Mouse (Mus musculus) T-helper 1 cell (primary cell): ENCODE measurements at regions not wholly inside any gene's neighbourhood (a gene's known extent, or its start where the extent isn't known, plus 50 kb on each side); places are given as distances from the start of the nearest gene placed in this dataset.

Source experiments
- in situ Hi-C: fragments of 300-600 bp; cut with MboI, MseI; formaldehyde crosslinking; loops from one replicate; pipeline ENCODE4 v1.15.1; 2025; ENCODE audit warnings: high pct_unique_total_duplicates

DNA sequence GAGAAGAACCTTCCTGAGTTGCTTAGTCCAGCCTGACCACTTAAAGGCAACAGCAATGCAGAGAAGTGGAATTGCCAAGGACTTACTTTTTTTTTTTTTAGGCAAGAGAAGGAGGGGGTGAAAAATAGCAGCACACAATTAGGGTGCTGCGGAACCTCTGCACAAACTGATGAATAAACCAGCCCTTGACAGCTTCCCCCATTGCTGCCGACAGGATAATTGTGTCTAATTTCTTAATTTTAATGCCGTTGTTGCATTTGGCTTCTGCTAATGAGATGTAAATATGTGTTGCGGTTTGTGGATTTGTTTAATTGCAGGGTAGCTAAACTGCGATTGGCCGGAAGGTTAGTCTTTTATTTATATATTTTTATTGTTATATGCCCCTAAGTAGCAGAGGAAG is 157.5 kb upstream of the B3gat1 start:
- in situ Hi-C loops: no loop called here

DNA sequence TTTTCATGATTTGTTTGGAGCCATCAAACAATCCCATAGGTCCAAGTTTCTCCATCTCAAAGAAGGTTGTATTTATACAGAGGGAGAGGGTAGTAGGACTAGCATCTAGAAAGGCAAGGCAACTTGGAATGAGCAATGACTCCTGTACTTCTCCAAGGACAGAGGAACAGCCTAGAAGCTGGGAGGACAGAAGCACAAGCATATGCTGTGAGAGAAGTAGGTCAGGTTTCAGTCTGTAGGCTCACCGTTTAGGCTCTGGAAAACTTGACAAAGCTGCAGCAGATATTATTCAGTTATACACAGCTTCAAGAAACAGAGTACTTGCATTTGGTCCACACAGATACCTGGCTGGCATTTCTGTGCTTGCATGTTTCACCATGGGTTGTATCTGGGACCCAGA is 131.5 kb upstream of the B3gat1 start:
- in situ Hi-C loops: no loop called here

DNA sequence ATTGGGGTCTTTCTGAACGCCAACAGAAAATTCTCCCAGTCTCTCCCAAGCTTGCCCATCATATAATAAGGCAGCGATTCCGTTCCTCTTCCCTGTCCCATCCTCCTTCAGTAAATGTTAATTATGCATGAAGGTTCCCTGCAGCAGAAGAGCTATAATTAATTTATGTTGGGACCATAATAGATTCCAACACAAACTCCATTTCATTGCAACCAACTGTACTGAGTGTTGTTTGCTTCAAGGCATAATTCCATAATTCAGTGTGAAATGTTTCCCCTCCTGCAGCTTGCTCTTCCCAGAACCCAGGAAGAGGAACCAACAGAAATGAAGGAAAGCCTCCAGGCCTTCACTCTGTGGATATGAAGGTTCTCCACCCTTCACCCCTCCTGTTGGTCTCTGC is 129.0 kb upstream of the B3gat1 start:
- in situ Hi-C loops: no loop called here

GRCm38 (mm10) chr9:26611711-26612437 is 121.7 kb upstream of the B3gat1 start:
- in situ Hi-C loops: no loop called here

DNA sequence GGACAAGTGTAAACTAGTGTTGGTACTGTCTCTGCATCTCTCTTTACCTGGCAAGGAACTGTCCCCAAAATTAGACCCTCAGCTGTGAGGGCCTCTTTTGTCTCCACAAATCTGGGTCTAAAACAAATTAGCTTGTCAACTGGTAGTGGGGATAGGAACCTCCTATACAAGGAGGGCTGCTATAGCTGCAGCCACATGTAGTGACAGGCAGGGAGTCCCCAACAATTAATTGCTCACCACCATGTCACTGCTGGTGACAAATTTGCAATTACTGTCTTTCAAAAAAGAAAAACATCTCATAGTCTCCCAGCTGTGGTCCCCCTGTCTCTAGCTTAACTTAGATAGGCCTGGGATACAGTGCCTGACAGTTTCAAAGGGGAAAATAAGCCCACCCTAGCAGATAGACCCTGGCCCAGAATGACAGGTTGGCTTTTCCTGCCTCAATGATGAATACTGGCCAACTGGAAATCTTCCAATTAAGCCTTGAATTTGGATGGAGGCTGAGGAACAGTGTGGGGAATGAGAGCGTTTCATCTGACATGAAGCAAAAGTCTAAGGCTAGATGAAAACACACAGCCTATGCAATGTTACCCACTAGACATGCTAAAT is 110.6 kb upstream of the B3gat1 start:
- in situ Hi-C loops: no loop called here

- in situ Hi-C loops: no loop called here
These were observed 108.2 kb upstream of the B3gat1 start for GRCm38 (mm10) chr9:26625171-26625937.

GRCm38 (mm10) chr9:26632891-26633650 is 100.5 kb upstream of the B3gat1 start:
- in situ Hi-C loops: no loop called here

GRCm38 (mm10) chr9:26635211-26635610 is 98.3 kb upstream of the B3gat1 start:
- in situ Hi-C loops: no loop called here

DNA sequence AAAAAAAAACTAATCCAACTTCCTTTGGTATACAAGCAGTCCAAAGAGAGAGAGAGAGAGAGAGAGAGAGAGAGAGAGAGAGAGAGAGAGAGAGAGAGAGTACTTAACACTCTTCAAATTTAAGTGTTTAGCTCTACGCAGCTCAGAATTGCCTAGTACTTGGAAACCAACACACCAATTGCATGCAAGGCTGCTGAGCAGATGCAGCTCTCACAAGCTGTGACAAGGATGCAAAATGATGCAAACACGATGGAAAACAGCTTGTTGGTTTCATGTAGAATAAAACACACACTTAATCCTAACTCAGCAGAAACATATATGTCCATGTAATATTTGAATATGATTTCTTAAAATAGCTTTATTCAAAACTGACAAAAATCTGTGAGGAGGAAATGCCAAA is 94.9 kb upstream of the B3gat1 start:
- in situ Hi-C loops: no loop called here

DNA sequence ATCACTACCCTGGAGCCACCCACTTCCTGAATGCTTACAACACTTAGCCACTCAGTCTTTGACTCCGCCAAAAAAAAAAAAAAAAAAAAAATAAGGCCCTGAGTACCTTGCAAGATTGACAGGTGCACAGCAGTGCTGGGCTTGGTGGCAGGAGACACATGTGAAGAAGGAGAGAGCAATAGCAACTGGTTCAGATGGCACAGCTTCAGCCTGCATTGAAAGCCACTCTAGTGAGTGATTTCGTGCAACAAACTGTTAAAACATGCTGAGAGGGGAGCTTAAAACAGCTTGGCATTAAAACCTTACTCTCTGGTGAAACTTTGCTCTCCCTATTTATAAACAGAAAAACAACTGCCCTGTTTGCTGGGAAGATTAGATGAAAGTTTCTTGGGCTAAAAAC is 91.2 kb upstream of the B3gat1 start:
- in situ Hi-C loops: no loop called here

- in situ Hi-C loops: no loop called here
These were observed 90.7 kb upstream of the B3gat1 start for GRCm38 (mm10) chr9:26642831-26643230.

- in situ Hi-C loops: no loop called here
These were observed 84.0 kb upstream of the B3gat1 start for GRCm38 (mm10) chr9:26649506-26649905.

- in situ Hi-C loops: no loop called here
These were observed 80.6 kb upstream of the B3gat1 start for GRCm38 (mm10) chr9:26652920-26653319.

DNA sequence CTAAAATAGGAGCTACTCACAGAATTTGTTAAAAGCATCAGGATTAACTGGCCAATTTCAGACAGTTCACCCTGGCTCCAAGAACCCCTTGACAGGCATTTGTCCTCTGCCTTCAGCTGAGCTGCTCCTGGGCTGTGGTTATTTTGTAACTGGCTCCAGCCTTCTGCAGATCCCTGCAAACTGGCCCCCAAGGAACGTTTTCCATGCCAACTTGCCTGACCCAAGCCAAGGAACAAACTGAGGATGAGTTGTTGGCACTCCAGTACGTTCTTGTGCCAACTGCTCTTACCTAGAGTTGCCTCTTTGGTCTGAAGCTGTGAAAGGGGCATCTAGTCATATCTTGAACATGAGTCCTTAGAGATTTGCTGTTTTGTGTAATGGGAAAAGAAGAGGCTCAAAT is 74.2 kb upstream of the B3gat1 start:
- in situ Hi-C loops: no loop called here

- in situ Hi-C loops: no loop called here
These were observed 70.0 kb upstream of the B3gat1 start for GRCm38 (mm10) chr9:26663544-26663943.

- in situ Hi-C loops: no loop called here
These were observed 65.7 kb upstream of the B3gat1 start for GRCm38 (mm10) chr9:26667835-26668234.

DNA sequence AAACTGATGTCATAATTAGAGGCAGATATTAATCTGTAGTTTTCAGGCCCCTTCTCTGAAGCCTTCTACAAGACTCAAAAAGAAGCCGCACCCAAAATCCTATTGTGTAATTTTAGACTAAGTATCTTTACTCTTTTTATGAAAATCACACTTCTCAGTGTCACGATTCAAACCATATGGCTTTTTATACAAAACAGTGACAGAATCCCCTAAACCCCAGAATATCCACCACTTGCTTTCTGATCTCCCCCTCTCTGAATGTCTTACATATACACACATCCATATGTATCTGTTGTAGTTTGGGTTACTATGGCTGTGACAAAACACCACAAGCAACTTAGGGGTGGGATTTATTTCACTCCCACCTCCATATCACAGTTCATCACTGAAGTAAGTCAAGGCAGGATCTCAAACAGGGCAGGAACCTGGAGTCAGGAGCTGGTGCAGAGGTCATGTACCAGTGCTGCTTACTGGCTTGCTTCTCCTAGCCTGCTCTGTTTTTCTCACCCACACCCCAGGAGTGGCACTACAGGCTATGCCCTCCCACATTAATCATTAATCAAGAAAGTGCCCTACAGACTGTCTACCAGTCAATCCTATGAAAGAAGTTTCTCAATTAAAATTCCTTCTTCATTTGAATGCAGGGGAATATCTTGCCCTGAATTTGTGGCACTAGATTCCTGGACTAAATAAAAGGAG is 59.3 kb upstream of the B3gat1 start:
- in situ Hi-C loops: no loop called here

GRCm38 (mm10) chr9:26678288-26678687 is 55.2 kb upstream of the B3gat1 start:
- in situ Hi-C loops: no loop called here

GRCm38 (mm10) chr9:26681516-26681915 is 52.0 kb upstream of the B3gat1 start:
- in situ Hi-C loops: no loop called here
